Mouse (Mus musculus) R1 (cell line): ENCODE measurements around the gene Wdr4.

Experiments
- DNase-seq: peaks from one replicate; pipeline ENCODE4 v3.0.0-alpha.2; 2018; ENCODE audit warnings: low read depth, low spot score

Wdr4 gene

DNA sequence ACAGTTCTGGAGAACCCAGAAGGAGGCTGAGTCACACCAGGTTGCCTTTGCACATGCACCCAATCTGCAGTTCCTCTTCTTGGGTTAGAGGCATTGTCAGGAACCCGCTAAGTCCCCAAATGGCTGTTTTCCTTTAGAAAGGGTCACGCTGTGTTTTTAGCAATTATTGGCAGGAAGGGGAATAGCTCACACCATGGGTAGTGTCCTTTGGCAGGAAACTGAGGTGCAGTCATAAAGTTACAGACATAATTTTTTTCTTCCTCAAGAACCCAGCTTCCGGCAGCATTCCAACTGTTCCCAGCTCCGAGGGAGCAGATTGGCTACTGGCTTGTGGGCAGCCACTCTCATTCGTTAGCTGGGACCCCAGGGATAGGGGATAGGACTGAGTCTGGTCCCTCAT lies 72.0 kb downstream of the Wdr4 start:
- no peak for DNase-seq

DNA sequence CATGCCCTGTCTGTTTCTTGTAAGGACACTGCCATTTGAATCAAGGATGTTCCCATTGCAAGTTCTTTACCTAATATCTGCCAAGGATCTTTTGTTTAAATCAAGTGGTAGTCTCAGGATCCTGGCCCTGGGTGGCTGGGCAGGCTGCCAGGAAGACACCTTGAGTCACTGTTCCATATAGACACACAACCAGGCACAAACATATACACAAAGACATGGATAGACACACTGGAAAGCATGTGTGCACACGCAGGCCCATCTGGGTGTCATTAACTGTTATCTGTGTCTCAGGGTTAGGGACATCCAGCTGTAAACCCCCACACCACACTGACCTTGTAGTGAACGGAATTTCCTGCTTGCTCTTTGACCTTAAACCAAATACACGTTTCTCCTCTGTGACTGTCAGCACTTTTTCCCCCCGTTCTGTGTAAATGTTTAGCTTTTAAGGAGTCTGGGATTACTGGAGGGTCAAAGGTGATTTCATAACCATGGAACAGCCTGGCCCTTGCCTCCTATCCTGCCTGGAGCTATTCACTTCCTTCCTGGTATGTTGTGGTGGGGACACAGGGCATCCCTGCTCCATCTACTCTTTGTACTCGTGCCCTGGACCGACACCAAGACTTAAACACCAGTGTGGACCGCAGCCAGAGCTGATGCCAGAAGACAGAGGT lies 74.6 kb downstream of the Wdr4 start:
- no peak for DNase-seq
